Mouse (Mus musculus) erythroid progenitor cell, adult 5-6 weeks (primary cell): ENCODE data around the gene Sarm1. TPM values are rescaled to one million over a fixed set of nuclear protein-coding genes. Genes with fewer than 3 reads are reported as not detected.

ENCODE experiments used
- ATAC-seq: replicated peaks from 2 replicates; pipeline ENCODE4 v1.8.0; 2016; ENCODE audit warnings: moderate number of reproducible peaks, mild to moderate bottlenecking, moderate TSS enrichment, inconsistent platforms; ENCODE audit not compliant: poor library complexity, low FRiP score, severe bottlenecking
- total RNA-seq, 2 experiments: library from RNA; stranded (forward) in 1 of 2; stranded (reverse) in 1 of 2; fragments of 150-400 nt in 1 of 2; fragments of 186-747, 209-891 nt in 1 of 2; gene quantifications; 2 replicates each; pipeline versions ENCODE4 v1.2.3 to v1.2.4; 2015 to 2017; ENCODE audit warnings: low replicate concordance in 2 of 2

Sarm1 gene
- total RNA-seq, 2 experiments from 2014 or later: not detected

GRCm38 (mm10) chr11:78466242-78466912 is 31.2 kb downstream of the Sarm1 start:
- no peak for ATAC-seq

GRCm38 (mm10) chr11:78465568-78466180 is 31.9 kb downstream of the Sarm1 start, which contains the start of gene Slc46a1:
Gene Slc46a1, plus strand, starts transcription at chr11:78465697.
- ATAC-seq: no peak

DNA sequence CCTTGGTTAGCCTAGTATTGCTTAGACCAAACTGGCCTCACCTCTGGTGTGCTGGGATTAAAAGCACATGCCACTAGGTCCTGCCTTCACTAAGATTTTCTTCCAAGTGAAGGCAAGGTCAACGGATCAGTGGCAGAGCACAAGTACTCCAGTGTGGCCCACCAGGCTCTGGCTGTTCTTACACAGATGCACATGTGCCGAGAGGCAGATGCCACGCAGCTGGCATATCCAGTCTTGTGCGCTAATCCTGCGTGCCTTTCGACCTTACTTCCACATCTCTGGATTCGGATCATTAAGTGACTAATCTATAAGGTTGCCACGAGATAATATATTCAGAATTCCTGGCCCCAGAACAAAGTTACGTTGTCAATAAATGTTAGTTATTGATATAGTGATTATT is 32.4 kb downstream of the Sarm1 start:
- no peak for ATAC-seq

GRCm38 (mm10) chr11:78463286-78464036 is 34.1 kb downstream of the Sarm1 start:
- ATAC-seq: peak; percentile 56; the same call in 1 of the 2 replicates

GRCm38 (mm10) chr11:78462669-78463068 is 34.9 kb downstream of the Sarm1 start:
- ATAC-seq: no peak

DNA sequence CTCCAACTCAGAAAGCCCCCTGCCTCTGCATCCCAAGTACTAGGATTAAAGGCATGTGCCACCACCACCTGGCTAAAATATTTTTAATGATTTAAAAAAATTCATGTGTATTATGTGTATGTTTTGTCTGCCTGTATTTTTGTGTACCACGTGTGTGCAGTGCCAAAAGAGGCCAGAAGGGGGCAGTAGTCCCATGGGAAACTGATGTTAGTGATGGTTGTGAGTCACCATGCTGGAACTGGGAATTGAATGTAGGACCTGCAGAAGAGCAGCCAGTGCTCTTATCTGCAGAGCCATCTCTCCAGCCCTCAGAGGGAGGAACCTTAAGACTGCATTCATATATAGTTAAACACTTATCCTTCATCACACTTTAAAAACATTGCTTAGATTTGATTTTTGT is 35.7 kb downstream of the Sarm1 start:
- no peak for ATAC-seq

DNA sequence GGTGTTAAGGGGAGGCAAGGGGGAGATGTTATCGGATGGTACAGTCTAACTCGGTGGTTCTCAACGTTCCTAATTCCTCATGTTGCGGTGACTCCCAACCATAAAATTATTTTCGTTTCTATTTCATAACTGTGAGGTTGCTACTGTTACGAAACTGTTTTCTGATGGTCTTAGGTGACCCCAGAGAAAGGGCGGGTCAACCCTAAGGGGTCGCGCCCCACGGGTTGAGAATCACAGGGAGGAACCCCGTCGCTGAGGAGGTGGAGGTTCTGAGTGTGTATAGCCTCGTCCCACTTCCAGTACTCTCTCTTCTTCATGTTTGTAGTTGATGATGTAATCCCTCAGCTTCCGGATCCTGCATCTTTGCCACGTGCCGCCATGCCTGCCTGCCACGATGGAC is 38.8 kb downstream of the Sarm1 start:
- ATAC-seq: no peak

- ATAC-seq: no peak
These were observed 42.2 kb downstream of the Sarm1 start for GRCm38 (mm10) chr11:78455308-78455707.

DNA sequence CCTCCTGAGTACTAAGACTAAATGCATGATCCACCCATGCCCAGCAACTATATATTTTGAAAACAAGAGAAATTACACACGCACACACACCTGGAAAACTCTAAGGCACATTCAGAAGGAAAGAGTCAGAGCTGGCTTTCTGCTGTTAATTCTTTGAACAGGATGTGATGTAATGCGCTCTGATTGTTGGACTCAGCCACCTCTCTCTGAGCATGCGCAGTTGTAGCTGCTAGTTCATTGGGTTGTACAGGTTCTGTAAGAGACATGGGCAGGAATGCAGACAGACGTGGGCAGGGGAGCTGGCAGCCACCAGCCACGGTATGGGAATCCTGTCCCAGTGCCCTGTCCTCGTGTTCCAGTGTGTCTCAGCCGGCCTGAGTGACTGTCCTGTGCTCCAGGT is 43.3 kb downstream of the Sarm1 start:
- ATAC-seq: no peak

DNA sequence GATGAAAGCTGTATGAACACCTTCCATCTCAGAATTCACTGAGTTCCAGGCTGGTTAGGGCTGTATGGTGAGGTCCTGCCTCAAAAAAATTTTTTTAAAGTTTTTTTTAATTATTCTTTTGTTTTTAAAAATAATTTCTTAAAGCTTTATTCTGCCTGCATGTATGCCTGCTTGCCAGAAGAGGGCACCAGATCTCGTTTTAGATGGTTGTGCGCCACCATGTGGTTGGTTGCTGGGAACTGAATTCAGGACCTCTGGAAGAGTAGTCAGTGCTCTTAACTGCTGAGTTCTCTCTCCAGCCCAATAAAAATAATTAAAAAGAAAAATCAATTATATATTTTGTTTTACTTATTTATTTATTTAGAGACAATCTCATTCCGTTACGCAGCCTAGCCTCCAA is 43.9 kb downstream of the Sarm1 start:
- ATAC-seq: no peak

GRCm38 (mm10) chr11:78450337-78450736 is 47.2 kb downstream of the Sarm1 start:
- no peak for ATAC-seq

DNA sequence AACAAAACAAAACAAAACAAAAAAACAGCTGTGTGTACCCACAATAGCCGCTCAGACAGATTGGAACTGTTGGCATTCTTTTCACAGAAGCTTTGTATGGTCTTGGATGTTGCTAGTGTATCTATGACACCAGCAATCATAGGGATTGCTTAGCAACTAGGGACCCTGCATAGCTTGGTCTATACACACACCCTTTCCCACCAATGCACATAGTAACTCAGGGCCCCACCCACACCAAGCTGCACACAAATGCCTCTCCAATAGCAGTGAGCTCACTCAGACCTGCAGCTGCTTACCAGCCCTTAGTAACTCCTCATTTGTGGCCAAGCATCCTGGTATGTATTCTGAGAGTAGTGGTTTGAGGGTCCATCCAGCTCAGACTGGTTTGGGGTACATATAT is 49.3 kb downstream of the Sarm1 start:
- no peak for ATAC-seq

DNA sequence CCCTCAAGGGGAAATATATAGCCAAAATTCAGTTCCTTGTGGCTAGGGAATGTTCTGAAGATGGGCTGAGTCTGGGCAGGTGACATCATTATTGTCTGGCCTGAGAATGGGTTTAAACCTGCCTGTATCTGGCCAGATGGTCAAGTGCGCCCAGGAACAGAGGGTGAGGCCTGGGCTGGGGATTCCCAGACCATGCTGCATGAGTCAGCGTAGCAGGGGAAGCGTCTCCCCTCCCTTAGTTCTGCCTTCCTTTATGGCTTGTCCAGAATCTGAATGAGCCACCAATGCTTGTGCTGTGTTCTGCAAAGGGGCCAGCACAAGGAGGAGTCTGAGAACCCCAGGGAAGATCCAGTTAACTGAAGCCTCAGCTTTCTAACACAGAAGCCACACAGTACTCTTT is 50.4 kb downstream of the Sarm1 start:
- ATAC-seq: no peak

- ATAC-seq: no peak
These were observed 54.4 kb downstream of the Sarm1 start for GRCm38 (mm10) chr11:78443115-78443514.

DNA sequence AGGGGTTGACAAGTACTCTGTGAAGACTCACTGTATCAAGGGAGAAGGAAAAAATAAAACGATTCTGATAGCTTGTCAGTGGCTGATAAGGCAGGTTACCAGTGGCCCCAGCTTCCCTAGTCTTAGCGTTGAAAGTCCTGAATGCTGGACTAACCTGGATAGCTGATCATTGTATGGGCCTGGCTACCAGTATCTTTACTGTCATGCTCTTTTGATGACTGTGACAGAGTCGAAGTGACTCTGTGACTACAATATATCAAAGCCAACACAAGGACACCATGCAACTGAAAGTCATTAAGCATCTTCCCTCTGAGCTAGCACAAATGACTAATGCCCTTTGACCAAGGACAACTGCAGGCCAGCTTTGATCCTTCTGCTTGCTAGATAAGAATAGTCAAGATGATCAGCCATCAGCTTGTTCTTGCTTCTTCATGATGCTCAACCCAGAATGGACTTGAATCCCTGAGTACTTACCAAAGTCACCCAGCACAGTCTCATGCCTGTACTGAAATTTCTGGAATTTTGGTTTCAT is 59.1 kb downstream of the Sarm1 start:
- ATAC-seq: no peak

DNA sequence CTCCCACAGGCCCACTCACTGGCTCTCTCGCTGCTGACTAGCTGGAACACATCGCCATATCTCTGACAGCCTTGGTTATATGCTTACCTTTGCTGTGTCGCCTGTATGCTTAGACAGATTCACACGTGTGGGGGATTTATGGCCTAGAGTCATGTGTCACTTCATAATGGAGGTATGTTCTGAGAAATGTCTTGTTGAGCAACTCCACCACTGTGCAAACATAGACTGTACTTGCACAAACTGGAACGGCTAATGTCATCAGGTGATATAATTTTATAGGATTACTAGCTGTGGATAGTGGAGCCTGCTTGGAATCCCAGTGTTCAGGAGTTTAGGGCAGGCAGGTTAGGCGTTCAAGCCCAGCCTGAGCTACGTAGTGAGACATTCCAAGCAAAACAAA is 60.4 kb downstream of the Sarm1 start:
- no peak for ATAC-seq

DNA sequence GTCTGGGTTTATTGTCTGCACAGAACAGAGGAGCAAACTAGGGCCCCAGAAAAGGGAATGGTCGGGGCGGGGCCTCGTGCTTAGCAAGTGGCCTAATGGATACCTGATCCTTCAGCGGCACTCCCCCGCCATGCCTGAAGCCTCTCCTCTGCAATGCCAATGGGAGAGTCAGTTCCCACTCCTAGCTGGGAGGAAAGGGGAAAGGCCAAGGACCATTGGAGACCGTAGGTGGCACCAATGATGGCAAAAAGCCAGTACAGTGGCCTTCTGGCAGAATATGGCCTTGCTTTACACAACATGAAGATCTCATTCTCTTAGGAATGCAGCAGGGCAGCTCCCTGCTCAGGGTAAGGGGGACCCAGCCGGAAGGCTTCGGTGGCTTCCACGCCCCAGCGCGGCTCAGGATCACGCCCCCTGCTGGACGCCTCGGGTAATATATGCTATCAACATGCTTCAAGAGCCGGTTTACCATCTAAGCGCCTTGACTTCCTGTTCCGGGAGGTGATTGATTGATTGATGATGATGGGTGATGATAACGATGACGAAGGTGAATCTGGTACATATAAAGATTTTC is 61.7 kb downstream of the Sarm1 start:
- ATAC-seq: no peak

DNA sequence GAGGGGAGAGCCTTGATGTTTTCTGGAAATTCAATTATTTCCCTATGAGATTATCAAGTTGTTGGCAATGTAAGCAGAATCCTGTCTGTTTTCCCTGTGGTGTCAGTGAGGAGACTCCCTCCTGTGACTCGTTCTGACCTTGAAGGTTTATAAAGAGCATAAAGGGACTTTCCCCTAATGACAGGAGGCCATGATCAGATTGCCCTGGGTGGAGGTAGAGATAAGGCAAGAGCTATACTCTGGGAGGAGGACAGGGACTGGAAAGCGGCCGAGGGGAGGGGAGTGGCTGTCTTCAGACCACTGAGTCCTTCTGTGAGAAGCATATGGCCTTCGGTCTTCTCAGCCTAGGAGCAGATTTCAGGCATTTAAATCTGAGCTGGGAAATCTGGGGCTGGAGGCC is 63.5 kb downstream of the Sarm1 start:
- ATAC-seq: no peak

GRCm38 (mm10) chr11:78431176-78431575 is 66.4 kb downstream of the Sarm1 start:
- no peak for ATAC-seq

DNA sequence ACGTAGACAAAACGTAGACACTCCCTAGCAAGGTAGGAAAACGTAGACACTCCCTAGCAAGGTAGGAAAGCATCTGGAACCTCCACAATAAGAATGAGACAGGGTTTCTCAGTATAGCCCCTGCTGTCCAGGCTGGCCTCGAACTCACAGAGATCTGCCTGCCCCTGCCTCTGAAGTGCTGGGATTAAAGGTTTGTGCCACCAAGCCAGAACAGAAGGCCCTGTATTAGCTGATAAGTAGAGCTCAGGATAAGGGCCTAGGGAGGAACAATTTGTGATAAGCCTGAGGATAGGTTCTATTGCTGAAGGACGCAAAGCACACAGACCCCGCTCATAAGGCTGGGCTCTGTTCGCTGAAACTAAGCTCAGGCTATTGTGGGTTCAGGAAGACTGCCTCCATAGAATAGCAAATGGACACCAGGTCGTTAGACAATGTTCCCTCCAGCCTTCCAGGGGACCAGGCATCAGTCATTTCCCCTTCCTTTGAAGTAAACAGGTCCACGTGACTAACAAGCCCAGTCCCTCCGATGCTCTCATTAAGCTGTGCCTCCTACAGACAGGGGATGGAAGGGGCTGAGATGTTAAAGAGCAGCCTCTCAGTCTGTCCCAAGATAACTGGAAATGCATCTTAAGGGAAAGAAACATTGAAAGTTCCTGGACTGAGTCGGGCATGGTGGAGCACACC is 67.2 kb downstream of the Sarm1 start:
- no peak for ATAC-seq
